Mouse (Mus musculus): ENCODE measurements at regions not wholly inside any gene's neighbourhood (a gene's known extent, or its start where the extent isn't known, plus 50 kb on each side); places are given as distances from the start of the nearest gene placed in this dataset.
"Not testable (repeated sequence)": the region's sequence is repeated elsewhere in the genome, so short reads cannot be mapped to it uniquely, and the experiment has no call there.

- not testable (repeated sequence) for TF ChIP-seq TCF12 (IDR thresholded peaks at IDR 0.05; ENCODE audit: low read depth, low read length); ZMIZ1 (IDR thresholded peaks at IDR 0.05; ENCODE audit: low read depth, low read length); MYC (IDR thresholded peaks at IDR 0.05; ENCODE audit: low read depth, low read length); POLR2A (IDR thresholded peaks at IDR 0.05; ENCODE audit: low read depth, low read length); USF1 (IDR thresholded peaks at IDR 0.05; ENCODE audit: low read depth, low read length); CTCF (conservative IDR thresholded peaks at IDR 0.05 in 1 of 2, IDR thresholded peaks at IDR 0.05 in 1 of 2; ENCODE audit: low read depth in 2 of 2, low read length in 2 of 2)
Observed at GRCm38 (mm10) chr6:70406290-70406689, 385.7 kb downstream of the Rpia start.
